ENCODE assay signal across 16 mouse cellular contexts in genomic region chr12:77094999-77095915, GRCm38 (mm10).
DNase-seq lines count a peak whose midpoint lies in the region; ATAC-seq and TF ChIP-seq lines count a peak whose summit lies in the region.
"Had no signal": no experiment of that assay in that cellular context is flagged by ENCODE, and none has a peak within 500 bp of the region (broad histone marks: within the 10 kb centered on the region; RNA-seq: fewer than 3 reads in every experiment).

No protein-coding gene starts in this region.

- TF ChIP-seq EP300 in liver, postnatal 0 days (IDR thresholded peaks at IDR 0.05; ENCODE audit: low read depth) = 0 out of 2 replicates have a peak, but pooled peaks have one; percentile 39

- no peaks in the 10 kb centered on the region for H3K4me1 ChIP-seq in kidney, embryonic 14.5 days (ENCODE audit: control insufficient read depth, insufficient read depth, low read length)
- H3K4me1 ChIP-seq in kidney, embryonic 16.5 days (ENCODE audit: insufficient read depth, low read length) = peaks cover 9% of the 10 kb centered on the region; the same call in 1 of the 2 replicates
- H3K4me1 ChIP-seq in liver, postnatal 0 days (ENCODE audit: insufficient read depth) = peaks cover 13% of the 10 kb centered on the region
- H3K4me1 ChIP-seq: embryonic facial prominence, embryonic 13.5 days had no signal

- H3K36me3 ChIP-seq in kidney, embryonic 14.5 days (ENCODE audit: control insufficient read depth, insufficient read depth, low read length) = no peaks in the 10 kb centered on the region
- H3K36me3 ChIP-seq in kidney, embryonic 16.5 days (ENCODE audit: insufficient read depth, low read length) = no peaks in the 10 kb centered on the region
- no peaks in the 10 kb centered on the region for H3K36me3 ChIP-seq in liver, postnatal 0 days (replicated peaks; ENCODE audit: insufficient read depth, low read length)
- H3K36me3 ChIP-seq: embryonic facial prominence, embryonic 13.5 days; heart, embryonic 13.5 days; midbrain, embryonic 13.5 days had no signal

- H3K27me3 ChIP-seq in kidney, embryonic 14.5 days (ENCODE audit: control insufficient read depth, insufficient read depth, low read length) = no peaks in the 10 kb centered on the region
- no peaks in the 10 kb centered on the region for H3K27me3 ChIP-seq in kidney, embryonic 16.5 days (ENCODE audit: insufficient read depth, low read length)
- H3K27me3 ChIP-seq in liver, postnatal 0 days (ENCODE audit: insufficient read depth, low read length) = no peaks in the 10 kb centered on the region
- H3K27me3 ChIP-seq: embryonic facial prominence, embryonic 13.5 days; heart, embryonic 13.5 days; midbrain, embryonic 13.5 days had no signal

- no peak overlapping the region for H3K27ac ChIP-seq in kidney, embryonic 14.5 days (ENCODE audit: low read depth, low read length)
- H3K27ac ChIP-seq in kidney, embryonic 16.5 days (ENCODE audit: low read length) = peak overlapping the region; percentile 44; the same call in 1 of the 2 replicates
- no peak overlapping the region for H3K27ac ChIP-seq in liver, postnatal 0 days (ENCODE audit: low read depth)
- H3K27ac ChIP-seq: embryonic facial prominence, embryonic 13.5 days; heart, embryonic 13.5 days; hindbrain, embryonic 14.5 days; layer of hippocampus, adult 2 months; midbrain, embryonic 13.5 days had no signal

- H3K9ac ChIP-seq in kidney, embryonic 14.5 days (ENCODE audit: low read depth, low read length) = no peak overlapping the region
- no peak overlapping the region for H3K9ac ChIP-seq in kidney, embryonic 16.5 days (replicated peaks; ENCODE audit: low read length)
- H3K9ac ChIP-seq in liver, postnatal 0 days (replicated peaks) = no peak overlapping the region
- H3K9ac ChIP-seq: embryonic facial prominence, embryonic 13.5 days; heart, embryonic 13.5 days; hindbrain, embryonic 14.5 days; midbrain, embryonic 13.5 days had no signal

- no peak for TF ChIP-seq CTCF in liver, postnatal 0 days (IDR thresholded peaks at IDR 0.05; ENCODE audit: low read depth)

- no peak for ATAC-seq in kidney, embryonic 14.5 days (ENCODE audit: low FRiP score, low TSS enrichment)
- ATAC-seq in kidney, embryonic 16.5 days (ENCODE audit: low FRiP score, low TSS enrichment) = peak; percentile 90
- ATAC-seq in liver, postnatal 0 days = peak; percentile 17; the same call in 1 of the 2 replicates
- ATAC-seq: midbrain, embryonic 13.5 days had no signal

- H3K4me2 ChIP-seq in kidney, embryonic 14.5 days (replicated peaks; ENCODE audit: low read depth, low read length) = no peak overlapping the region
- no peak overlapping the region for H3K4me2 ChIP-seq in kidney, embryonic 16.5 days (replicated peaks; ENCODE audit: low read depth, low read length)
- H3K4me2 ChIP-seq in liver, postnatal 0 days (ENCODE audit: low read depth, low read length) = no peak overlapping the region
- H3K4me2 ChIP-seq: embryonic facial prominence, embryonic 13.5 days; heart, embryonic 13.5 days; hindbrain, embryonic 14.5 days; midbrain, embryonic 13.5 days had no signal

- peak; percentile 89 for DNase-seq in kidney, adult 11 months
- DNase-seq in MEL-GATA-1-ER (ENCODE audit: extremely low read depth, low read depth) = peak; percentile 99
- DNase-seq in liver, postnatal 0 days = no peak
- DNase-seq in frontal cortex, adult 2 months (ENCODE audit: extremely low spot score in 1 of 2, low spot score in 1 of 2) = no peak
- no peak for DNase-seq in urinary bladder, adult 2 months (ENCODE audit: low spot score)
- no peak for DNase-seq in retina, postnatal 1 day
- DNase-seq: adrenal gland, postnatal 36 days; lung, postnatal 14 days; right cerebral cortex, postnatal 4 days had no signal

- H3K9me3 ChIP-seq in kidney, embryonic 14.5 days (ENCODE audit: control insufficient read depth, low read length) = no peaks in the 10 kb centered on the region
- no peaks in the 10 kb centered on the region for H3K9me3 ChIP-seq in kidney, embryonic 16.5 days (ENCODE audit: low read length)
- H3K9me3 ChIP-seq in liver, postnatal 0 days (ENCODE audit: low read length) = no peaks in the 10 kb centered on the region
- H3K9me3 ChIP-seq: embryonic facial prominence, embryonic 13.5 days; heart, embryonic 13.5 days; midbrain, embryonic 13.5 days had no signal

- H3K4me3 ChIP-seq in kidney, embryonic 14.5 days (ENCODE audit: low read length) = no peak overlapping the region
- H3K4me3 ChIP-seq in kidney, embryonic 16.5 days (ENCODE audit: low read length) = no peak overlapping the region
- no peak overlapping the region for H3K4me3 ChIP-seq in liver, postnatal 0 days (ENCODE audit: low read depth, low read length)
- H3K4me3 ChIP-seq: embryonic facial prominence, embryonic 13.5 days; heart, embryonic 13.5 days; layer of hippocampus, adult 2 months; midbrain, embryonic 13.5 days had no signal

- WGBS in kidney, embryonic 14.5 days = 72% methylated on average over 3 of the region's 3 CpGs
- WGBS in kidney, embryonic 16.5 days = 66% methylated on average over 3 of the region's 3 CpGs
- WGBS in liver, postnatal 0 days (ENCODE audit: insufficient replicate concordance) = 52% methylated on average over 3 of the region's 3 CpGs

Comparison
In these comparisons a context has a peak if more than half of its experiments do, and no peak if none do; other contexts are left out.
1. DNase-seq: peak in kidney, adult 11 months (single experiment) and MEL-GATA-1-ER (single experiment); none in liver, postnatal 0 days (single experiment), frontal cortex, adult 2 months (0 of 2), urinary bladder, adult 2 months (single experiment) and retina, postnatal 1 day (single experiment).